Mouse (Mus musculus): ENCODE data around the gene Pced1b.

DNA sequence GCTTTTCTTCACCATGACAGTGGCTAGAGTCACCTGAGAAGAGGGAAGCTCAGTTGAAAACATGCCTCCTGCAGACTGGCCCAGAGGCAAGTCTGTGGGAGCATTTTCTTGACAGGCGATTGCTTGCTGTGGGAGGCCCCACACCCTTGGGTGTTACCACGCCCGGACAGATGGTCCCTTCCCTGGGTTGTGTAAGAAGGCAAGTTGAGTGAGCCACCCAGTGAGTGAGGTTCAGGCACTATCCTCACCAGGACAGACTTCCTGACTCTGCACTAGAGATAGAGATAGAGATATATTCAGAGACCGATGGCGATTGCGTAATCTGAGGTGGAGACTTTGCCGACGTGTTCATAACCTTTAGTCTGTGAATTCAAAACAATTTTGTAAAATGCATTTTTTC, 96.0 kb downstream of the Pced1b start:
- TF ChIP-seq CTCF (conservative IDR thresholded peaks at IDR 0.05; ENCODE audit: low read length) = no peak
- no peak for TF ChIP-seq NANOG (IDR thresholded peaks at IDR 0.05; ENCODE audit: borderline replicate concordance, low read length)
- no peak for TF ChIP-seq POU5F1 (IDR thresholded peaks at IDR 0.05; ENCODE audit: borderline replicate concordance, low read length)
